Mouse (Mus musculus) myocyte (in vitro differentiated cells): ENCODE data around the gene Ikzf1.

Experiments used
- MYOD1 ChIP-seq, 3 experiments: IDR thresholded peaks; one replicate each; pipeline ENCODE4 v1.6.1; 2011; ENCODE audit warnings: control low read depth in 2 of 3, low read depth in 2 of 3, mild to moderate bottlenecking in 2 of 3, moderate library complexity in 1 of 3; ENCODE audit not compliant: insufficient read length in 2 of 3, control insufficient read depth in 1 of 3
- MYOG ChIP-seq, 3 experiments: IDR thresholded peaks; one replicate each; pipeline ENCODE4 v1.6.1; 2011; ENCODE audit warnings: control low read depth in 2 of 3, low read depth in 2 of 3, mild to moderate bottlenecking in 2 of 3; ENCODE audit not compliant: insufficient read length in 2 of 3, control insufficient read depth in 1 of 3, insufficient read depth in 1 of 3
- POLR2A ChIP-seq: IDR thresholded peaks from one replicate; pipeline ENCODE4 v1.6.1; 2011; ENCODE audit warnings: low read depth, mild to moderate bottlenecking, control low read depth, moderate library complexity; ENCODE audit not compliant: insufficient read length

DNA sequence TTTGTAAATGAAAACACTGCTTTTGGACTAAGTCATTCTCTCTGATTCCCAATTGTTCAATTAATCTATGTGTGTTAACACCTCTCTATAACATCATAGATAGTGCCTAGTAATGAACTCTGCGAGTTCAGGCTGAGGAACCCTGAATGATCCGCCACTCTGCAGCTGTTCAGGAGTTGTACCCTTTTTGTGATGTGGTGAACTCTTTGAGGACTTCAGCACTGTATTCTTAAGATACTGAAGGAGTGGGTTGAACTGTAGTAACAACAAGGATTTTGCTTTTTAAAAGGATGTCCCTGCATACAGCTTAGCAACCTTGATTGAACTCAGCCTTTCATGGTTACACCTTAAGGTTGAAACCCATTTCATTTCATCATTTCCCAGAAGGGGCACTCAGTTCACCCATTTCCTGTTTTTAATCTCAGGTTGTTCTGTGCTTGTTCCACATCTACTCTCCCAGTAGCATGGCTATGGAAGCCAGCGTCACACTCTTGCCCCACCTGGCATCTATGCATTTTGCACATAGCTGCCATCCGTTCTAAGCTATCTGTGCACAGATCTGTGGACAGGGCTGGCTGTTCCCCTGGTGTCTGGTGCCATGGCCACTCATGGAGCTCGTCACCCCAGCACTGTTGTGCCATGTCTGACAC is 41.2 kb downstream of the Ikzf1 start:
- no peak for TF ChIP-seq MYOG (IDR thresholded peaks at IDR 0.05; ENCODE audit: control insufficient read depth in 1 of 3, insufficient read depth in 1 of 3, insufficient read length in 2 of 3, low read depth in 2 of 3)
- no peak for TF ChIP-seq MYOD1 (IDR thresholded peaks at IDR 0.05; ENCODE audit: control insufficient read depth in 1 of 3, insufficient read length in 2 of 3, low read depth in 2 of 3)
- no peak for TF ChIP-seq POLR2A
